Mouse (Mus musculus): ENCODE measurements around the gene Gm21954. TPM values are rescaled to one million over a fixed set of nuclear protein-coding genes. Genes with fewer than 3 reads are reported as not detected.

The Gm21954 gene
- polyA plus RNA-seq (2012; rRNA removed), result not detected in 2 replicates

DNA sequence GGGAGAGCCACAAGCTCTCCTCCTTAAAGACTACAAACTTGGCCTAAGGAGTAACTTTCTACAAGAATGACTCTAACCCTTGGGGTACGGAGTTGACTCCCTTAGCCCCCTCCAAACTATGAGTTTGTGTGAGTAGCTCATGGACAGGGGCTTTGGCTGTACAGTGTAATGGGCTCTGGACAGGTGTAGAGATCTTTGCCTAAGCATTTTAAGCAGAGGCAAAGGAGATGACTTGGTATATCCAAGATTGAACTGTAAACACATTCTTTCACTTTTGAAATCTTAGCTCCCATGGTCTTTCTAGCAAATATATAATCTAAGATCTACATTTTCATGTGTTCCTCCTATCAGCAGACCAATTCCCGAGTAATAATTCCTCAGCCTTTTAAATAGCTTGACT lies at the start of gene Gm21954:
Gene Gm21954 (minus strand): TSS at position 101 of the 400 bp plus-strand sequence.

Other genes starting within 250 kb of the Gm21954 start
- gene Dclk1, start 229.8 kb downstream of the Gm21954 start, polyA plus RNA-seq (2012; rRNA removed), result 5.1 and 7.8 TPM in 2 replicates

Measured in ovary, adult 2 months (tissue).